Mouse (Mus musculus) kidney, embryonic 14.5 days (tissue): ENCODE results near the gene Trim71. TPM values are rescaled to one million over a fixed set of nuclear protein-coding genes. Genes with fewer than 3 reads are reported as not detected.

ENCODE experiments used
- ATAC-seq: fragments of 200-750 bp; cut with Nextera tagmentation; 2 replicates; pipeline ENCODE4 v1.8.0; 2017; ENCODE audit warnings: moderate number of reproducible peaks, mild to moderate bottlenecking, moderate TSS enrichment, moderate library complexity; ENCODE audit not compliant: low FRiP score, low TSS enrichment
- H3K27ac ChIP-seq: fragments of 300-500 bp; sonication (generic); 2 replicates; pipeline ENCODE4 v1.5.1; 2014; ENCODE audit warnings: low read depth, mild to moderate bottlenecking, low read length, moderate library complexity, mixed read lengths
- H3K27me3 ChIP-seq: fragments of 300-500 bp; sonication (generic); 2 replicates; pipeline ENCODE4 v1.6.1; 2014; ENCODE audit warnings: mild to moderate bottlenecking, low read length; ENCODE audit not compliant: control insufficient read depth, insufficient read depth
- H3K36me3 ChIP-seq: fragments of 300-500 bp; sonication (generic); 2 replicates; pipeline ENCODE4 v1.6.1; 2014; ENCODE audit warnings: low read length, mixed read lengths; ENCODE audit not compliant: control insufficient read depth, insufficient read depth
- H3K4me1 ChIP-seq: fragments of 300-500 bp; sonication (generic); 2 replicates; pipeline ENCODE4 v1.6.1; 2014; ENCODE audit warnings: low read length, mixed read lengths; ENCODE audit not compliant: control insufficient read depth, insufficient read depth
- H3K4me2 ChIP-seq: fragments of 300-500 bp; sonication (generic); replicated peaks from 2 replicates; pipeline ENCODE4 v1.6.1; 2014; ENCODE audit warnings: low read depth, mild to moderate bottlenecking, low read length
- H3K4me3 ChIP-seq: fragments of 300-500 bp; sonication (generic); 2 replicates; pipeline ENCODE4 v1.5.1; 2014; ENCODE audit warnings: mild to moderate bottlenecking, low read length
- H3K9ac ChIP-seq: fragments of 300-500 bp; sonication (generic); 2 replicates; pipeline ENCODE4 v1.6.1; 2014; ENCODE audit warnings: low read depth, mild to moderate bottlenecking, low read length, moderate library complexity
- H3K9me3 ChIP-seq: fragments of 300-500 bp; sonication (generic); 2 replicates; pipeline ENCODE4 v1.6.1; 2016; ENCODE audit warnings: low read length; ENCODE audit not compliant: control insufficient read depth
- WGBS: fragments of 180-500 bp; shearing (Covaris S2); extraction: QIAGEN DNeasy Blood & Tissue Kit; methylation state at CpG from one replicate; pipeline ENCODE4 v1.1.7; 2014; 5-methylcytosine and 5-hydroxymethylcytosine counted together
- polyA plus RNA-seq: library from polyadenylated mRNA; unstranded; fragments of >200 nt; fragmentation: Nextera tagmentation; extraction: Ambion mirVana; gene quantifications from 2 replicates; pipeline ENCODE4 v1.2.1, GENCODE M21; 2014

Gene Trim71
- polyA plus RNA-seq, 1 experiment from 2014 or later, result 1.1 TPM

DNA sequence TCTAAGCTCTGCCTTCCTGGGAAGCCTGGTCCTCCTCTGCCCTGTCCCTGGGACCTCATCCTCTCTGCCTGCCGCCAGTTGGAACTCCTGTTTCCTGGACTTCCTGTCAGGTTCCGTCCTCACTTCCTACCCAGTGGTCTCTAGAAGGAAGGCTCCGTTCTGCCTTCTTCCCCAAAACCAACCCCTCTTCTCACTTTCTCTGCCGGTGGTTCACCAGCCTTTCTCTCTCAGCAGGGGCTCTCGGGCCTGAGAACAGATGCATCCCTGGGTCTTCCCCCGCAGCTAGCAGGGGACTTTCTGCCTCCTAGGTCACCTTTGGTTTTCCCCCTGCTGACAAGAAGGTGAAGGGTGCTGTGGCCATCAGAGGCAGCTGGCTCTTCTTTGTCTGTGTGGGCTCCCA lies 98.7 kb downstream of the Trim71 start:
- Histone ChIP-seq H3K4me1 (no peaks in the 10 kb centered on the region), H3K27me3 (no peaks in the 10 kb centered on the region), H3K27ac (no peak overlapping the region), H3K9me3 (no peaks in the 10 kb centered on the region), H3K4me2 (no peak overlapping the region), H3K9ac (no peak overlapping the region), H3K4me3 (no peak overlapping the region), H3K36me3 (peaks cover 16% of the 10 kb centered on the region; the same call in 1 of the 2 replicates)
- ATAC-seq, result no peak
- 81% methylated on average over 6 of the region's 6 CpGs for WGBS

GRCm38 (mm10) chr9:114462569-114462968 lies 101.6 kb downstream of the Trim71 start:
- Histone ChIP-seq H3K4me3 (no peak overlapping the region), H3K4me2 (no peak overlapping the region), H3K36me3 (peaks cover 20% of the 10 kb centered on the region; the same call in 1 of the 2 replicates), H3K4me1 (no peaks in the 10 kb centered on the region), H3K9ac (no peak overlapping the region), H3K27ac (no peak overlapping the region), H3K9me3 (no peaks in the 10 kb centered on the region), H3K27me3 (no peaks in the 10 kb centered on the region)
- no peak for ATAC-seq
- WGBS, result 80% methylated on average over 7 of the region's 7 CpGs

- no peak for ATAC-seq
- Histone ChIP-seq H3K4me1 (no peaks in the 10 kb centered on the region), H3K4me3 (no peak overlapping the region), H3K9me3 (no peaks in the 10 kb centered on the region), H3K36me3 (peaks cover 13% of the 10 kb centered on the region; the same call in 1 of the 2 replicates), H3K4me2 (no peak overlapping the region), H3K27ac (no peak overlapping the region), H3K9ac (no peak overlapping the region), H3K27me3 (no peaks in the 10 kb centered on the region)
- 80% methylated on average over 3 of the region's 3 CpGs for WGBS
Measured at GRCm38 (mm10) chr9:114458436-114458835, 105.7 kb downstream of the Trim71 start.

Other genes with a start within 250 kb of the Trim71 start
- gene Bcl2a1c, start 234.2 kb downstream of the Trim71 start, polyA plus RNA-seq, result not detected in 2 replicates
- 113 and 125 TPM in 2 replicates for gene Crtap, start 173.7 kb downstream of the Trim71 start, polyA plus RNA-seq
- 30.9 and 49.6 TPM in 2 replicates for gene Glb1, start 163.3 kb downstream of the Trim71 start, polyA plus RNA-seq
- 3.7 and 4.1 TPM in 2 replicates for gene Tmppe, start 163.3 kb downstream of the Trim71 start, polyA plus RNA-seq
- 0.68 and 0.94 TPM in 2 replicates for gene Ccr4, start 59.5 kb downstream of the Trim71 start, polyA plus RNA-seq
- gene C130032M10Rik, start 48.7 kb downstream of the Trim71 start, polyA plus RNA-seq, result 0.31 and 0.47 TPM in 2 replicates
- gene Cnot10, start 75.8 kb upstream of the Trim71 start, polyA plus RNA-seq, result 41.8 and 74.7 TPM in 2 replicates
- 37.7 and 55.9 TPM in 2 replicates for gene Dync1li1, start 124.4 kb upstream of the Trim71 start, polyA plus RNA-seq
- 25.0 and 53.0 TPM in 2 replicates for gene Cmtm6, start 166.7 kb upstream of the Trim71 start, polyA plus RNA-seq
- 92.7 and 108 TPM in 2 replicates for gene Cmtm7, start 217.5 kb upstream of the Trim71 start, polyA plus RNA-seq